10 mouse cellular contexts compared by ENCODE assay signal in genomic region chr9:61484391-61484790, GRCm38 (mm10).
DNase-seq lines count a peak whose midpoint lies in the region; ATAC-seq and TF ChIP-seq lines count a peak whose summit lies in the region.
"Had no signal": no experiment of that assay in that cellular context is flagged by ENCODE, and none has a peak within 500 bp of the region (broad histone marks: within the 10 kb centered on the region; RNA-seq: fewer than 3 reads in every experiment).

No protein-coding gene starts in this region.

- 24% methylated on average over 3 of the region's 3 CpGs for WGBS in limb, embryonic 11.5 days
- 62% methylated on average over 3 of the region's 3 CpGs for WGBS in cerebellum, adult 2 months
- 35% methylated on average over 3 of the region's 3 CpGs for WGBS in midbrain, embryonic 16.5 days

- no peak for TF ChIP-seq POLR2A in cerebellum, adult 2 months (IDR thresholded peaks at IDR 0.05; ENCODE audit: borderline replicate concordance, insufficient read depth, low read length)

- no peaks in the 10 kb centered on the region for H3K4me1 ChIP-seq in limb, embryonic 11.5 days (ENCODE audit: control insufficient read depth, insufficient read depth, low read length)
- H3K4me1 ChIP-seq in cerebellum, adult 2 months (ENCODE audit: control insufficient read depth, insufficient read depth, low read length) = peaks cover 5% of the 10 kb centered on the region
- H3K4me1 ChIP-seq in midbrain, embryonic 16.5 days (ENCODE audit: control insufficient read depth, insufficient read depth, low read length) = peaks cover 7% of the 10 kb centered on the region
- H3K4me1 ChIP-seq: embryonic facial prominence, embryonic 12.5 days; heart, embryonic 15.5 days had no signal

- TF ChIP-seq CTCF in cerebellum, adult 2 months (IDR thresholded peaks at IDR 0.05; ENCODE audit: borderline replicate concordance, insufficient read depth, low read depth, low read length) = no peak

- peaks cover 3% of the 10 kb centered on the region; the same call in 1 of the 2 replicates for H3K27me3 ChIP-seq in limb, embryonic 11.5 days (ENCODE audit: control insufficient read depth, insufficient read depth, low read length)
- H3K27me3 ChIP-seq in cerebellum, adult 2 months (ENCODE audit: control insufficient read depth, insufficient read depth, low read length) = no peaks in the 10 kb centered on the region; the same call in 1 of the 2 replicates
- no peaks in the 10 kb centered on the region for H3K27me3 ChIP-seq in midbrain, embryonic 16.5 days (ENCODE audit: control insufficient read depth, insufficient read depth, low read depth, low read length)

- H3K4me2 ChIP-seq in limb, embryonic 11.5 days (ENCODE audit: low read depth, severe bottlenecking) = no peak overlapping the region
- no peak overlapping the region for H3K4me2 ChIP-seq in midbrain, embryonic 16.5 days (ENCODE audit: low read length)
- H3K4me2 ChIP-seq: embryonic facial prominence, embryonic 12.5 days; heart, embryonic 15.5 days had no signal

- H3K36me3 ChIP-seq in limb, embryonic 11.5 days (ENCODE audit: control insufficient read depth, insufficient read depth, low read length) = no peaks in the 10 kb centered on the region
- no peaks in the 10 kb centered on the region for H3K36me3 ChIP-seq in midbrain, embryonic 16.5 days (ENCODE audit: control insufficient read depth, insufficient read depth, low read length)
- H3K36me3 ChIP-seq: embryonic facial prominence, embryonic 12.5 days; heart, embryonic 15.5 days had no signal

- ATAC-seq in limb, embryonic 11.5 days (ENCODE audit: insufficient number of reproducible peaks, low FRiP score, low TSS enrichment, low read depth) = no peak
- ATAC-seq in midbrain, embryonic 16.5 days = no peak

- H3K9ac ChIP-seq in limb, embryonic 11.5 days (ENCODE audit: low read length) = no peak overlapping the region
- H3K9ac ChIP-seq in midbrain, embryonic 16.5 days (ENCODE audit: low read depth, low read length) = no peak overlapping the region
- H3K9ac ChIP-seq: embryonic facial prominence, embryonic 12.5 days; heart, embryonic 15.5 days had no signal

- no peak overlapping the region for H3K4me3 ChIP-seq in limb, embryonic 11.5 days (ENCODE audit: low read depth, low read length)
- H3K4me3 ChIP-seq in cerebellum, adult 2 months (replicated peaks; ENCODE audit: insufficient read depth, low read depth, low read length) = no peak overlapping the region
- no peak overlapping the region for H3K4me3 ChIP-seq in midbrain, embryonic 16.5 days (ENCODE audit: low read depth, low read length)
- H3K4me3 ChIP-seq: embryonic facial prominence, embryonic 12.5 days; heart, embryonic 15.5 days had no signal

- no peak overlapping the region for H3K27ac ChIP-seq in limb, embryonic 11.5 days (replicated peaks; ENCODE audit: low read depth, low read length)
- no peak overlapping the region for H3K27ac ChIP-seq in cerebellum, adult 2 months (ENCODE audit: insufficient read depth, low read length)
- no peak overlapping the region for H3K27ac ChIP-seq in midbrain, embryonic 16.5 days (ENCODE audit: low read length)
- H3K27ac ChIP-seq: embryonic facial prominence, embryonic 12.5 days; heart, embryonic 15.5 days had no signal

- DNase-seq in heart, postnatal 10 days = peak; percentile 42 to 66
- DNase-seq in heart, adult 11 months = no peak
- DNase-seq in 3T3-L1 (ENCODE audit: low read depth, low spot score) = peak; percentile 67
- peak; percentile 25 to 60 for DNase-seq in adrenal gland, postnatal 36 days
- peak; percentile 79 for DNase-seq in limb, embryonic 11.5 days (ENCODE audit: low spot score)
- no peak for DNase-seq in right cerebral cortex, postnatal 10 days (ENCODE audit: low spot score in 2 of 2)
- no peak for DNase-seq in cerebellum, adult 2 months

- no peaks in the 10 kb centered on the region for H3K9me3 ChIP-seq in limb, embryonic 11.5 days (ENCODE audit: control insufficient read depth, low read length)
- no peaks in the 10 kb centered on the region for H3K9me3 ChIP-seq in midbrain, embryonic 16.5 days (replicated peaks; ENCODE audit: control insufficient read depth, low read length, poor library complexity, severe bottlenecking)
- H3K9me3 ChIP-seq: embryonic facial prominence, embryonic 12.5 days; heart, embryonic 15.5 days had no signal

- intact Hi-C loops in heart, postnatal 10 days (cut with DNase I) = no loop called here

Comparison
In these comparisons a context has a peak if more than half of its experiments do, and no peak if none do; other contexts are left out.
1. DNase-seq: peak in heart, postnatal 10 days (2 of 2), 3T3-L1 (single experiment), adrenal gland, postnatal 36 days (2 of 2) and limb, embryonic 11.5 days (single experiment); none in heart, adult 11 months (single experiment), right cerebral cortex, postnatal 10 days (0 of 2) and cerebellum, adult 2 months (0 of 2).